ENCODE assay signal across 13 mouse cellular contexts in the genomic region with DNA sequence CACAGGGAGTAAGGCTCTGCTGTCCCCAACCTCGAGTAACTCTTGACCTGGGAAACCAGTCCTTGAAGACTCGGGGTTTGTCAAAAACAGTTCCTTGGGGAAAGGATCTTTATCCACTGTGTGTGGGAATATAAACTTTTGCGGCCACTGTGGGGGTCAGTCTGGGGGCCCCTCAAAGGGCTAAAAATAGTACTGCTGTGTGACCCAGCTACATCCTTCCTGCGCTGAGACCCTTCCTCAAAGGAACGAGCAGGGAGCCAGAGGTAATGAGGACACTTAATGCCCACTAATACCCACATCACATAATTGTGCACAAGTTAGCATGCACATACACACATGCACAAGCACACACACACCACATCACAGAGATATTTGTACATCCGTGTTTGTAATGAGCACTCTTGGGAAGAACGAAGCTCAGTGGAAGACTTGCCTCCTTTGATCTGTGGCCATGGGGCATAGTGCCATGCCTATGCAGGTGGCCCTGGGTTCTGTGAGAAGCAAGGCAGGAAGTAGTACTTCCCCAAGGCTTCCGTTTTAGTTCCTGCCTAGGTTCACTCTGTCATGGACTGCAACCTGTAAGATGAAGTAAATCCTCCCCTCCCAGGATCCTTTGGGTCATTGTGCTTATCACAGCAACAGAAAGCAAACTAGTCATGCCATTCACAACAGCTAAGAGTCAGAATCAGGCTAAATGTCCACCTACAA. TPM values are rescaled to one million over a fixed set of nuclear protein-coding genes. Genes with fewer than 3 reads are reported as not detected.
A peak's percentile ranks its signal among the peaks of the same experiment; 100 is the strongest.
DNase-seq lines count a peak whose midpoint lies in the region; ATAC-seq and TF ChIP-seq lines count a peak whose summit lies in the region.
"Had no signal": no experiment of that assay in that cellular context is flagged by ENCODE, and none has a peak within 500 bp of the region (broad histone marks: within the 10 kb centered on the region; RNA-seq: fewer than 3 reads in every experiment).

No protein-coding gene starts in this region.

- no peak for TF ChIP-seq EP300 in CH12.LX (IDR thresholded peaks at IDR 0.05; ENCODE audit: low read length)

- H3K9ac ChIP-seq in liver, embryonic 11.5 days (ENCODE audit: low read depth, low read length) = no peak overlapping the region
- H3K9ac ChIP-seq in CH12.LX (ENCODE audit: insufficient read depth, low read depth) = no peak overlapping the region
- H3K9ac ChIP-seq: embryonic facial prominence, embryonic 15.5 days; heart, embryonic 15.5 days; liver, embryonic 13.5 days had no signal

- no peak overlapping the region for H3K4me2 ChIP-seq in liver, embryonic 11.5 days
- no peak overlapping the region for H3K4me2 ChIP-seq in CH12.LX (ENCODE audit: insufficient read depth, low read depth, poor library complexity, severe bottlenecking)
- H3K4me2 ChIP-seq: embryonic facial prominence, embryonic 15.5 days; heart, embryonic 15.5 days; liver, embryonic 13.5 days had no signal

- TF ChIP-seq POLR2A in CH12.LX (IDR thresholded peaks at IDR 0.05; ENCODE audit: low read depth, low read length) = no peak
- TF ChIP-seq POLR2A in thymus, adult 2 months (IDR thresholded peaks at IDR 0.05; ENCODE audit: control insufficient read depth, extremely low read depth, insufficient read depth, low read length, poor library complexity) = no peak

- TF ChIP-seq RAD21 in CH12.LX (IDR thresholded peaks at IDR 0.05; ENCODE audit: low read depth, low read length) = no peak

- no peak for ATAC-seq in liver, embryonic 11.5 days (replicated peaks; ENCODE audit: low FRiP score)
- peak; percentile 60 for ATAC-seq in common myeloid progenitor, adult 5-6 weeks (replicated peaks; ENCODE audit: low read depth, poor library complexity, severe bottlenecking)

- H3K4me3 ChIP-seq in liver, embryonic 11.5 days (ENCODE audit: low read depth, low read length) = no peak overlapping the region
- H3K4me3 ChIP-seq in CH12.LX (replicated peaks in 1 of 3; ENCODE audit: low read depth in 2 of 3, low read length in 2 of 3, poor library complexity in 1 of 3) = no peak overlapping the region
- H3K4me3 ChIP-seq in thymus, adult 2 months (ENCODE audit: control insufficient read depth, insufficient read depth, low read length) = no peak overlapping the region
- H3K4me3 ChIP-seq: embryonic facial prominence, embryonic 15.5 days; heart, embryonic 15.5 days; liver, embryonic 13.5 days had no signal

- no peaks in the 10 kb centered on the region; the same call in 1 of the 2 replicates for H3K9me3 ChIP-seq in liver, embryonic 11.5 days (ENCODE audit: control insufficient read depth, low read length)
- H3K9me3 ChIP-seq in CH12.LX (replicated peaks; ENCODE audit: low read length) = no peaks in the 10 kb centered on the region
- H3K9me3 ChIP-seq: embryonic facial prominence, embryonic 15.5 days; heart, embryonic 15.5 days; liver, embryonic 13.5 days had no signal

- no peaks in the 10 kb centered on the region for H3K4me1 ChIP-seq in liver, embryonic 11.5 days (replicated peaks; ENCODE audit: control insufficient read depth, insufficient read depth, low read length)
- peaks cover 6 to 19% of the 10 kb centered on the region in 2 experiments for H3K4me1 ChIP-seq in CH12.LX (ENCODE audit: control insufficient read depth in 1 of 2, insufficient read depth in 2 of 2)
- peaks cover 10% of the 10 kb centered on the region for H3K4me1 ChIP-seq in thymus, adult 2 months (replicated peaks; ENCODE audit: control insufficient read depth, insufficient read depth, low read length)
- H3K4me1 ChIP-seq: embryonic facial prominence, embryonic 15.5 days; heart, embryonic 15.5 days; liver, embryonic 13.5 days had no signal

- no peak overlapping the region for H3K27ac ChIP-seq in liver, embryonic 11.5 days (ENCODE audit: low read depth, low read length)
- no peak overlapping the region for H3K27ac ChIP-seq in CH12.LX (ENCODE audit: insufficient read depth, low read depth)
- H3K27ac ChIP-seq in thymus, adult 2 months (ENCODE audit: control insufficient read depth, insufficient read depth, low read length) = 0 out of 2 replicates have a peak overlapping the region, but pooled peaks have one; percentile 1
- H3K27ac ChIP-seq: embryonic facial prominence, embryonic 15.5 days; heart, embryonic 15.5 days; liver, embryonic 13.5 days had no signal

- WGBS in liver, embryonic 11.5 days = 42% methylated on average over 8 of the region's 8 CpGs
- 8% methylated on average over 8 of the region's 8 CpGs for WGBS in thymus, adult 2 months

- H3K79me2 ChIP-seq in CH12.LX (replicated peaks; ENCODE audit: control insufficient read depth, extremely low read depth, insufficient read depth, poor library complexity, severe bottlenecking) = no peaks in the 10 kb centered on the region

- dilution Hi-C loops in CH12.LX (cut with MboI; ENCODE audit: extremely low pct_ligation_motif_present, extremely low pct_unique_long_range_greater_than_20kb, low sequenced_read_pairs) = no loop called here

- no peaks in the 10 kb centered on the region for H3K27me3 ChIP-seq in liver, embryonic 11.5 days (replicated peaks; ENCODE audit: control insufficient read depth, insufficient read depth, low read length)
- no peaks in the 10 kb centered on the region for H3K27me3 ChIP-seq in CH12.LX (replicated peaks)
- no peaks in the 10 kb centered on the region for H3K27me3 ChIP-seq in thymus, adult 2 months (ENCODE audit: control insufficient read depth, insufficient read depth, low read length)
- H3K27me3 ChIP-seq: embryonic facial prominence, embryonic 15.5 days; heart, embryonic 15.5 days; liver, embryonic 13.5 days had no signal

- TF ChIP-seq CTCF in CH12.LX (conservative IDR thresholded peaks at IDR 0.05 in 1 of 2, IDR thresholded peaks at IDR 0.05 in 1 of 2; ENCODE audit: low read depth in 2 of 2, low read length in 2 of 2) = no peak
- no peak for TF ChIP-seq CTCF in thymus, adult 2 months (IDR thresholded peaks at IDR 0.05; ENCODE audit: borderline replicate concordance, control insufficient read depth, extremely low read depth, insufficient read depth, low read length, poor library complexity)

- no peaks in the 10 kb centered on the region for H3K36me3 ChIP-seq in liver, embryonic 11.5 days (ENCODE audit: control insufficient read depth, insufficient read depth, low read length)
- no peaks in the 10 kb centered on the region for H3K36me3 ChIP-seq in CH12.LX (replicated peaks in 1 of 2; ENCODE audit: control insufficient read depth in 1 of 2, insufficient read depth in 1 of 2, low read length in 1 of 2)
- H3K36me3 ChIP-seq in thymus, adult 2 months (ENCODE audit: control insufficient read depth, insufficient read depth, low read length) = no peaks in the 10 kb centered on the region
- H3K36me3 ChIP-seq: embryonic facial prominence, embryonic 15.5 days; heart, embryonic 15.5 days; liver, embryonic 13.5 days had no signal

- in situ Hi-C loops in CH12.LX (cut with MboI; ENCODE audit: low pct_ligation_motif_present, low pct_unique_long_range_greater_than_20kb, low sequenced_read_pairs) = no loop called here

- DNase-seq in liver, embryonic 11.5 days (ENCODE audit: low spot score) = peak; percentile 26
- DNase-seq in liver = no peak
- DNase-seq in CH12.LX (ENCODE audit: extremely low read depth) = peak; percentile 29
- peak; percentile 42 for DNase-seq in thymus, adult 2 months
- no peak for DNase-seq in c-Kit-positive CD71-positive TER-119-positive erythroid progenitor cells, embryonic 14.5 days (ENCODE audit: low spot score)
- no peak for DNase-seq in cerebellum, postnatal 10 days
- no peak for DNase-seq in frontal cortex, adult 2 months (ENCODE audit: extremely low spot score in 1 of 2, low spot score in 1 of 2)
- DNase-seq: cerebellum, adult 9-11 months; liver, embryonic 13.5 days had no signal

TF ChIP-seq in CH12.LX, 34 proteins besides CTCF, POLR2A, EP300 and RAD21:
- TF ChIP-seq ETS1 (conservative IDR thresholded peaks at IDR 0.05; ENCODE audit: low read depth, low read length) (no peak), ELF1 (IDR thresholded peaks at IDR 0.05; ENCODE audit: low read depth, low read length) (no peak), MXI1 (IDR thresholded peaks at IDR 0.05; ENCODE audit: low read depth, low read length) (no peak)

RNA-seq across cellular contexts. Expression of a gene that starts 25.5 kb away (rescaled TPM):
- polyA plus RNA-seq in liver, embryonic 11.5 days (2014; fragmentation: Nextera tagmentation; extraction: Ambion mirVana) = 0.32 and 0.40 TPM in 2 replicates
- not detected in 2 replicates for total RNA-seq in CH12.LX (2012; rRNA removed)
- total RNA-seq in CH12.LX (2014; rRNA removed) = not detected in 2 replicates
- polyA plus RNA-seq in CH12.LX (2012; ENCODE audit: insufficient read length, low read depth) = not detected in 2 replicates
- total RNA-seq in common myeloid progenitor, adult 5-6 weeks (2017) = 22.7 and 25.9 TPM in 2 replicates
- 30.2 and 30.7 TPM in 2 replicates for polyA plus RNA-seq in thymus, adult 2 months (2012; rRNA removed)
- polyA plus RNA-seq in frontal cortex, adult 2 months (2012; rRNA removed) = 0.46 and 0.52 TPM in 2 replicates
- total RNA-seq: left cerebral cortex, adult 18-20 months had no signal

RNA-seq across cellular contexts. Expression of a gene that starts 48.3 kb away (rescaled TPM):
- polyA plus RNA-seq in liver, embryonic 11.5 days (2014; fragmentation: Nextera tagmentation; extraction: Ambion mirVana) = 26.5 and 34.5 TPM in 2 replicates
- total RNA-seq in CH12.LX (2012; rRNA removed) = 1.6 and 2.1 TPM in 2 replicates
- total RNA-seq in CH12.LX (2014; rRNA removed) = 3.0 and 3.9 TPM in 2 replicates
- 3.2 and 4.6 TPM in 2 replicates for polyA plus RNA-seq in CH12.LX (2012; ENCODE audit: insufficient read length, low read depth)
- total RNA-seq in common myeloid progenitor, adult 5-6 weeks (2017) = 11.4 and 14.8 TPM in 2 replicates
- polyA plus RNA-seq in thymus, adult 2 months (2012; rRNA removed) = 22.0 and 26.3 TPM in 2 replicates
- 16.2 and 17.3 TPM in 2 replicates for polyA plus RNA-seq in frontal cortex, adult 2 months (2012; rRNA removed)

Comparison
In these comparisons a context has a peak if more than half of its experiments do, and no peak if none do; other contexts are left out.
1. DNase-seq: peak in liver, embryonic 11.5 days (single experiment), CH12.LX (single experiment) and thymus, adult 2 months (single experiment); none in liver (single experiment), c-Kit-positive CD71-positive TER-119-positive erythroid progenitor cells, embryonic 14.5 days (single experiment), cerebellum, postnatal 10 days (0 of 2) and frontal cortex, adult 2 months (0 of 2).
2. RNA of a gene that starts 25.5 kb away (polyA plus RNA-seq): 30.2 to 30.7 TPM in thymus, adult 2 months; 0.46 to 0.52 TPM in frontal cortex, adult 2 months, 0.32 to 0.40 TPM in liver, embryonic 11.5 days and not detected in CH12.LX; every median in the first group is over 10 times any median in the second.